Mouse (Mus musculus): ENCODE data around the gene Apol7b. TPM values are rescaled to one million over a fixed set of nuclear protein-coding genes. Genes with fewer than 3 reads are reported as not detected.
"Not testable (repeated sequence)": the region's sequence is repeated elsewhere in the genome, so short reads cannot be mapped to it uniquely, and the experiment has no call there.

Apol7b gene
- polyA plus RNA-seq (2012; fragmentation: generic; extraction: Trizol), result not detected
- long read RNA-seq, experiment 1, result 0 reads
- long read RNA-seq, experiment 2, result 0 reads

- H3K4me3 ChIP-seq (ENCODE audit: insufficient read depth, poor library complexity, severe bottlenecking); H3ac ChIP-seq (ENCODE audit: control insufficient read depth, insufficient read length, low read depth); H3K79me2 ChIP-seq (ENCODE audit: control insufficient read depth, insufficient read depth); H3K79me3 ChIP-seq (ENCODE audit: low read depth); H3K36me3 ChIP-seq (ENCODE audit: control insufficient read depth, insufficient read depth): not testable (repeated sequence)
- H3K27me3 ChIP-seq (ENCODE audit: control insufficient read depth, insufficient read depth, insufficient read length), result peaks cover 16% of the 10 kb centered on the region
These were observed at the start of gene Apol7b for GRCm38 (mm10) chr15:77447392-77447791. Apol7b (minus strand) TSS chr15:77447492.

DNA sequence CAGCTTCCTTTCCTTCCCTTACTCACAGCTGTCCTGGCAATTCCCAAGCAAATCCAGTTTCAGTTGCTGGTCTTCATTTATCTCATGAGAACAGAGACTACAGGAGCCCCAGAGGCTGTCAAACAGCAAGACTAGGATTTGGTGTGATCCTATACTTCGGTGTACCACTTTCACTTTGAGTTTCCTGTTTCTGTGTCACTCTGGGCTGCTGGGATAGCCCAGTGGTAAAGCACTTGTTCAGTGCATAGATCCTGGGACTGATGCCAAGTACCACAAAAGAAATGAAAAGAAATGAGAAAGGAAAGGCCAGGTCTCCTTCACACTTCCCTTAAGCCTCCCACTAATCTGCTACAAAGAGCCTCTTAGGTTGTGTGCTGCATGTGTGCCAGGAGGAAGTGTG, 47.4 kb upstream of the Apol7b start:
- not testable (repeated sequence) for H3ac ChIP-seq (ENCODE audit: control insufficient read depth, insufficient read length, low read depth); H3K79me3 ChIP-seq (ENCODE audit: low read depth); H3K4me3 ChIP-seq (ENCODE audit: insufficient read depth, poor library complexity, severe bottlenecking); H3K36me3 ChIP-seq (ENCODE audit: control insufficient read depth, insufficient read depth); H3K79me2 ChIP-seq (ENCODE audit: control insufficient read depth, insufficient read depth); H3K27me3 ChIP-seq (ENCODE audit: control insufficient read depth, insufficient read depth, insufficient read length)

DNA sequence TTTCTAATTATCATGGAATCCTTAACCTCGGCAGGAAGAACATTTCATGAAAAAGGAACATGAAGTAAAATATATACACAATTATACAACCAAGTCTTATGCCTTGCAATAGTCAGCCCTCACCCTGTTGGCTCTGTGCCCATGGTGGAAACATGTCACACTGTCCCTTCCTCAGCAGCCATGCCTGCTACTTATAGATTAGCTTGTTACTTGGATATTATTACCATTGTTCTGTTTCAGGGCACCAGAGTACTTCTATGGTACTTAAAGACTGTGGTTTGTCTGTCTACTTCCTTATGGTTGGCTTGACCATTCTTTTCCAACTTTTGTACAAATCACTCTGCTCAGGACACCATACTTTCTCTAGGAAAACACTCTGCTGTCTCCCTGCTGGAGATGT, 45.9 kb upstream of the Apol7b start:
- not testable (repeated sequence) for H3K79me2 ChIP-seq (ENCODE audit: control insufficient read depth, insufficient read depth); H3ac ChIP-seq (ENCODE audit: control insufficient read depth, insufficient read length, low read depth); H3K36me3 ChIP-seq (ENCODE audit: control insufficient read depth, insufficient read depth); H3K27me3 ChIP-seq (ENCODE audit: control insufficient read depth, insufficient read depth, insufficient read length); H3K79me3 ChIP-seq (ENCODE audit: low read depth); H3K4me3 ChIP-seq (ENCODE audit: insufficient read depth, poor library complexity, severe bottlenecking)

GRCm38 (mm10) chr15:77482140-77482794, 35.0 kb upstream of the Apol7b start:
- Histone ChIP-seq H3K79me3 (ENCODE audit: low read depth) (no peaks in the 10 kb centered on the region), H3K27me3 (ENCODE audit: control insufficient read depth, insufficient read depth, insufficient read length) (no peaks in the 10 kb centered on the region), H3K36me3 (ENCODE audit: control insufficient read depth, insufficient read depth) (no peaks in the 10 kb centered on the region), H3ac (ENCODE audit: control insufficient read depth, insufficient read length, low read depth) (no peak overlapping the region), H3K4me3 (ENCODE audit: insufficient read depth, poor library complexity, severe bottlenecking) (no peak overlapping the region), H3K79me2 (ENCODE audit: control insufficient read depth, insufficient read depth) (no peaks in the 10 kb centered on the region)
- TF ChIP-seq USF1 (IDR thresholded peaks at IDR 0.05; ENCODE audit: low read depth), result no peak

- H3ac ChIP-seq (ENCODE audit: control insufficient read depth, insufficient read length, low read depth); H3K79me3 ChIP-seq (ENCODE audit: low read depth); H3K4me3 ChIP-seq (ENCODE audit: insufficient read depth, poor library complexity, severe bottlenecking); H3K36me3 ChIP-seq (ENCODE audit: control insufficient read depth, insufficient read depth); H3K79me2 ChIP-seq (ENCODE audit: control insufficient read depth, insufficient read depth); H3K27me3 ChIP-seq (ENCODE audit: control insufficient read depth, insufficient read depth, insufficient read length): not testable (repeated sequence)
These were observed 29.4 kb upstream of the Apol7b start, which contains the start of gene Apol10a for GRCm38 (mm10) chr15:77476693-77477092. Apol10a (plus strand) TSS chr15:77477047.

DNA sequence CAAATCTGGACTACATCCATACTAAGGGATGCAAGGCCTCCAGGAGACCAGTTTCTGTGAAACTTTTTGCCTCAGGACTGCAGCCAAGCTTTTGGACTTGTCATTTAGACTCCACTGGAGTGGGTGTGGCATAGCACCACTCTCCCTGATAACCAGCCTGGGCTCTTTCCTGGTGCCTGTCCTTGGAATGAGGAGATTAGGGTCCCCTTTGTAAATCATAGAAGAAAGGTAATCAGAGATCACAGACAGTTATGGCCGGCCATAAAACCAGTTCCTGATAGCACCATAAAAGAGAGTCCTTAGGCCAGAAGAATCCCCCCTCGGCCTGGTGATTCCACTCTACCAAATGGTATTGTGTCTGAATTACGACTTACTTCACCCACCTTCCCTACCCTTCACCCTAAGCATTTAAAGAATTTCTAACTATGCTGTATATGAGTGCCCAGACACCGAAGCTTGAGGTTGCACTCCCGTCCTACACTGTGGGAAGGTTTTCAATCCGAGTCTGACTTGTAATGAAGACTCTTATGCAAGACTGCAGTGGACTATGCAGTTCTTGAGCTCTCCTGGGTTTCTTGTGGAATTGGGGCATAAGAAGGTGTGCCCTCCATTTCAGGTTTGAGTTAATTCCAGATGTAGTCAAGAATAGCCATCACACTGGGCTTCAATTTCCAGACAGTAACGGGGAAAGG, 27.6 kb upstream of the Apol7b start:
- not testable (repeated sequence) for H3K27me3 ChIP-seq (ENCODE audit: control insufficient read depth, insufficient read depth, insufficient read length); H3K79me2 ChIP-seq (ENCODE audit: control insufficient read depth, insufficient read depth); H3K36me3 ChIP-seq (ENCODE audit: control insufficient read depth, insufficient read depth); H3ac ChIP-seq (ENCODE audit: control insufficient read depth, insufficient read length, low read depth); H3K79me3 ChIP-seq (ENCODE audit: low read depth); H3K4me3 ChIP-seq (ENCODE audit: insufficient read depth, poor library complexity, severe bottlenecking)

DNA sequence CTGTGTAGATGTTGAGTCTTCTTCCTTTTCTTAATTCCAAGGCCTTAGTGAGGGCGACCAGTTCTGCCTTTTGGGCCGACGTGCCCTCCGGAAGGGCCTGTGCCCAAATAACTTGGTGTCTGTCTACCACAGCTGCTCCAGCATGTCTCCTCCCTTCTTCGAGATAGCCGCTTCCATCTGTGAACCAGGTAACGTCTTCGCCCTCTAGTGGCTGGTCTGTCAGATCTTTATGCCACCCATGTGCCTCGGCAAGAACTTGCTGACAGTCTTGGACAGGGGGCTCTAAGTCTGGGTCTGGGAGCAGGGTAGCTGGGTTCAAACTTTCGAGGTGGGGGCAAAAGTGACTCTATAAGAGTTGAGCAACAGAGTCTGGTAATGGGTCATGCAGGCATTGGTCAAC, 2.6 kb upstream of the Apol7b start:
- H3K4me3 ChIP-seq (ENCODE audit: insufficient read depth, poor library complexity, severe bottlenecking); H3K79me3 ChIP-seq (ENCODE audit: low read depth); H3K27me3 ChIP-seq (ENCODE audit: control insufficient read depth, insufficient read depth, insufficient read length); H3ac ChIP-seq (ENCODE audit: control insufficient read depth, insufficient read length, low read depth); H3K36me3 ChIP-seq (ENCODE audit: control insufficient read depth, insufficient read depth); H3K79me2 ChIP-seq (ENCODE audit: control insufficient read depth, insufficient read depth): not testable (repeated sequence)

- not testable (repeated sequence) for H3ac ChIP-seq (ENCODE audit: control insufficient read depth, insufficient read length, low read depth); H3K4me3 ChIP-seq (ENCODE audit: insufficient read depth, poor library complexity, severe bottlenecking); H3K79me3 ChIP-seq (ENCODE audit: low read depth); H3K36me3 ChIP-seq (ENCODE audit: control insufficient read depth, insufficient read depth); H3K79me2 ChIP-seq (ENCODE audit: control insufficient read depth, insufficient read depth)
- H3K27me3 ChIP-seq (ENCODE audit: control insufficient read depth, insufficient read depth, insufficient read length), result peaks cover 19% of the 10 kb centered on the region
These were observed 1.6 kb downstream of the Apol7b start for GRCm38 (mm10) chr15:77445668-77446067.

DNA sequence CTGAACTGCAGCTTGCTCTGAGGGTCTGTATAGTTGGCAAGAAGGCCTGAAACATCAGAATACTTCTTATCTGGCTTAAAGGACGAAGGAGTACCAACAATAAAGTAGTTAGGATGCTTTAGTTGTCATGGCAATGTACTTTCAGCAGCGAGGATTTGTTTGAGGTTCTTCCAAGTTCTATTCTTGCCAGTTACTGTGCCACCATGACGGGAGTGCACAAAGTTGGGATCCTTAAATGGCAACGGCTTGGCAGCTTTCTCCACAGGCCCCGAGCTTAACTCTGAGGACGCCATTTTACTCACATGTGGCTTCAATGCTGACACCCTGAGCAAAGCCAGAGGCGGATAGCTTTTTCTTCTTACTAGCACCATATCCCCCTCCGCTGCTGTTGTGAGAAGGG, 2.5 kb downstream of the Apol7b start:
- H3K79me2 ChIP-seq (ENCODE audit: control insufficient read depth, insufficient read depth); H3K4me3 ChIP-seq (ENCODE audit: insufficient read depth, poor library complexity, severe bottlenecking); H3ac ChIP-seq (ENCODE audit: control insufficient read depth, insufficient read length, low read depth); H3K79me3 ChIP-seq (ENCODE audit: low read depth); H3K36me3 ChIP-seq (ENCODE audit: control insufficient read depth, insufficient read depth): not testable (repeated sequence)
- H3K27me3 ChIP-seq (ENCODE audit: control insufficient read depth, insufficient read depth, insufficient read length), result peaks cover 19% of the 10 kb centered on the region

DNA sequence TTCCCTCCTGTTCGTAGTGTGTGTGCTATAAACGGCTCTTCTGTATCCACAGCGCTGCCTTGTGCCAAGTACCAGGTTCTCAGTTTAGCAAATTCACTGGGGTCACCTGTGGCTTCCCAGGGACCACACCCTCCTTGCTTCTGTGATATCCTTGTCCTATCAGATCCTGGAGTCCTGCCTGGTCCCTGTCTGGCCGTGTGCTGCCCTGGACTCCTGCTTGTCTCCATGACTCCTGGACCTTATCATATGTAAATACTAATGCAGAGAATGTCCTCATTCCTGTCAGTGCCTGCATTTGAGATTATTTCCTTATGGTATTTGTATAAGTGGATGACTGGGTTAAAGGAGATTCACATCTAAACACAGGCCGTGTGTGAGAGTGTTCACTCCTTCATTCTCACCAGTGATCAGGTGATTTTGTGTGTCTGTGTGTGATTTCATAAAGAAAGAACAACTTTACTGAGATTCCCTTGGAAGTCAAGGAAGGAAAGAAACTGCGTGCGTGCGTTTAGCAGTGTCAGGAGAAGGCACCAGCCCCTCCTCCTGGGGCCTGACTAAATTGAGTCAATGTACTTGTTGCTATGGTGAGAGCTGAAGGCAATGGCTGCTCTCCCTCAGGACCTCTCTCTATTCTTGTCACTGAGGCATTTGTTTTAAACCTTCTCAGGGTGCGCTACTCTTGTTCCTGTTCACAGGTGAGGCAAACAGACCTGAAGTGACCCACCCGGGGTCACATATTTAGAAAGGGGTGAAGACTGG, 18.4 kb downstream of the Apol7b start:
- not testable (repeated sequence) for H3K4me3 ChIP-seq (ENCODE audit: insufficient read depth, poor library complexity, severe bottlenecking); H3K79me2 ChIP-seq (ENCODE audit: control insufficient read depth, insufficient read depth); H3K36me3 ChIP-seq (ENCODE audit: control insufficient read depth, insufficient read depth); H3K79me3 ChIP-seq (ENCODE audit: low read depth); H3K27me3 ChIP-seq (ENCODE audit: control insufficient read depth, insufficient read depth, insufficient read length); H3ac ChIP-seq (ENCODE audit: control insufficient read depth, insufficient read length, low read depth)

GRCm38 (mm10) chr15:77422925-77423324, 24.4 kb downstream of the Apol7b start:
- H3K79me3 ChIP-seq (ENCODE audit: low read depth); H3K79me2 ChIP-seq (ENCODE audit: control insufficient read depth, insufficient read depth); H3K27me3 ChIP-seq (ENCODE audit: control insufficient read depth, insufficient read depth, insufficient read length); H3K4me3 ChIP-seq (ENCODE audit: insufficient read depth, poor library complexity, severe bottlenecking); H3K36me3 ChIP-seq (ENCODE audit: control insufficient read depth, insufficient read depth); H3ac ChIP-seq (ENCODE audit: control insufficient read depth, insufficient read length, low read depth): not testable (repeated sequence)

Measured in C2C12 (cell line).